Mouse (Mus musculus) heart, adult 2 months (tissue): ENCODE results near the gene Mbd4.

ENCODE experiments used
- CTCF ChIP-seq: fragments of 200-600 bp; IDR thresholded peaks from 2 replicates; pipeline ENCODE4 v1.8.1; 2022; ENCODE audit warnings: antibody characterized with exemption, mild to moderate bottlenecking, moderate library complexity
- EP300 ChIP-seq: fragments of 200-500 bp; IDR thresholded peaks from 2 replicates; pipeline ENCODE4 v1.6.1; 2011; ENCODE audit warnings: low read depth, low read length, control low read depth; ENCODE audit not compliant: insufficient read depth
- POLR2A ChIP-seq: fragments of 200-500 bp; IDR thresholded peaks from 2 replicates; pipeline ENCODE4 v1.6.1; 2011; ENCODE audit warnings: mild to moderate bottlenecking, low read depth, low read length, control low read depth; ENCODE audit not compliant: insufficient read depth

GRCm38 (mm10) chr6:115855733-115856360, 2.7 kb upstream of the Mbd4 start:
- no peak for TF ChIP-seq EP300
- TF ChIP-seq CTCF = no peak
- no peak for TF ChIP-seq POLR2A
